Mouse (Mus musculus) lung, postnatal 36 days (tissue): Measurements from ENCODE around the gene Tuba1b.
"Not testable (repeated sequence)": the region's sequence is repeated elsewhere in the genome, so short reads cannot be mapped to it uniquely, and the experiment has no call there.

Experiments
- DNase-seq: peaks from one replicate; pipeline ENCODE4 v3.0.0; 2022; ENCODE audit warnings: mixed read lengths

Gene Tuba1b

GRCm38 (mm10) chr15:98953401-98954356, 19.3 kb upstream of the Tuba1b start, which contains the start of the genes Gm49450 and Tuba1a:
Gm49450 (minus strand) TSS chr15:98953551.
Tuba1a (minus strand) TSS chr15:98953703.
- peak; percentile 95 for DNase-seq

- DNase-seq = peak; percentile 87
Measured at GRCm38 (mm10) chr15:98952751-98953400, 18.5 kb upstream of the Tuba1b start.

- no peak for DNase-seq
Measured at GRCm38 (mm10) chr15:98952063-98952455, 17.7 kb upstream of the Tuba1b start.

GRCm38 (mm10) chr15:98951122-98952062, 17.0 kb upstream of the Tuba1b start:
- not testable (repeated sequence) for DNase-seq

- DNase-seq = no peak
Measured at GRCm38 (mm10) chr15:98949607-98949892, 15.2 kb upstream of the Tuba1b start.

GRCm38 (mm10) chr15:98948857-98949606, 14.7 kb upstream of the Tuba1b start:
- DNase-seq = no peak

GRCm38 (mm10) chr15:98948382-98948781, 14.0 kb upstream of the Tuba1b start:
- no peak for DNase-seq

- no peak for DNase-seq
Measured at GRCm38 (mm10) chr15:98947884-98948283, 13.5 kb upstream of the Tuba1b start.

GRCm38 (mm10) chr15:98943133-98943532, 8.8 kb upstream of the Tuba1b start:
- DNase-seq = no peak

GRCm38 (mm10) chr15:98942081-98942480, 7.7 kb upstream of the Tuba1b start:
- no peak for DNase-seq

GRCm38 (mm10) chr15:98941539-98941938, 7.2 kb upstream of the Tuba1b start:
- DNase-seq = no peak

- DNase-seq = no peak
Measured at GRCm38 (mm10) chr15:98940816-98941215, 6.5 kb upstream of the Tuba1b start.

GRCm38 (mm10) chr15:98933833-98934216, 540 bp downstream of the Tuba1b start:
- DNase-seq = peak; percentile 98

GRCm38 (mm10) chr15:98933004-98933671, 1.2 kb downstream of the Tuba1b start:
- DNase-seq = not testable (repeated sequence)

- DNase-seq = peak; percentile 67
Measured at GRCm38 (mm10) chr15:98930998-98931397, 3.4 kb downstream of the Tuba1b start.

- DNase-seq = no peak
Measured at GRCm38 (mm10) chr15:98930017-98930734, 4.2 kb downstream of the Tuba1b start.

- DNase-seq = peak; percentile 90
Measured at GRCm38 (mm10) chr15:98928598-98929240, 5.6 kb downstream of the Tuba1b start.

GRCm38 (mm10) chr15:98927566-98927965, 6.8 kb downstream of the Tuba1b start:
- no peak for DNase-seq

- no peak for DNase-seq
Measured at GRCm38 (mm10) chr15:98924682-98925081, 9.7 kb downstream of the Tuba1b start.

GRCm38 (mm10) chr15:98923031-98923537, 11.3 kb downstream of the Tuba1b start:
- DNase-seq = peak; percentile 32
